Mouse (Mus musculus) CH12.LX (cell line): ENCODE data around the gene Cbll1.

ENCODE experiments used
- MXI1 ChIP-seq: IDR thresholded peaks from 2 replicates; pipeline ENCODE4 v1.6.1; 2011; ENCODE audit warnings: mild to moderate bottlenecking, low read depth, low read length, improper control_type of control experiment
- POLR2A ChIP-seq: IDR thresholded peaks from 2 replicates; pipeline ENCODE4 v1.6.1; 2011; ENCODE audit warnings: low read depth, mild to moderate bottlenecking, improper control_type of control experiment, low read length
- USF1 ChIP-seq: IDR thresholded peaks from 2 replicates; pipeline ENCODE4 v1.6.1; 2014; ENCODE audit warnings: low read depth, mild to moderate bottlenecking, inconsistent platforms, low read length, improper control_type of control experiment

GRCm38 (mm10) chr12:31486431-31486830, 13.0 kb downstream of the Cbll1 start:
- TF ChIP-seq POLR2A (no peak), MXI1 (no peak), USF1 (no peak)
